18 mouse cellular contexts compared by ENCODE assay signal in the genomic region with DNA sequence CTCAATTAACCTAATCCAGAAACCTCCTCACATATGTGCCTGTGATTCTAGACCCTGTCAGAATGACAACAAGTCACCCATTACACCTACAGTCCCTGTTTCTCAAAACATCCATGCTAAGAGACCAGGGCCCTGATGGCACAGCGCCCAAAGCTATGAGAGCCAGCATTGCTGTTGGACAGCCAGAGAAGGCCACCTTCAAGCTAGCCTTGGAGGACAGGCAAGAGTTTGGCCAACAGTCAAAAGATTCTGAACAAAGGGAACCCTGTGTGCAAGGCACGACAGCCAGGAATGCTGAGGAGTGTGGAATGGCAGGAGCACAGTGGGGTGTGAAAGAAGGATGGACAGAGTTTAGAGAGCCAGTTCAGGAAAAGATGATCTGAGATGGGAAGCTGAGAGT.
DNase-seq lines count a peak whose midpoint lies in the region; ATAC-seq and TF ChIP-seq lines count a peak whose summit lies in the region.
"Had no signal": no experiment of that assay in that cellular context is flagged by ENCODE, and none has a peak within 500 bp of the region (broad histone marks: within the 10 kb centered on the region; RNA-seq: fewer than 3 reads in every experiment).

No protein-coding gene starts in this region.

- DNase-seq in cerebellum, adult 9-10 months: peak; percentile 4
- DNase-seq in cerebellum, postnatal 4 days (ENCODE audit: low spot score in 2 of 2): no peak
- no peak for DNase-seq in hindbrain, embryonic 10.5 days (ENCODE audit: low spot score)
- DNase-seq in midbrain, postnatal 0 days (ENCODE audit: low spot score): peak; percentile 10
- peak; percentile 30 for DNase-seq in cerebellum, postnatal 14 days
- DNase-seq: adrenal gland, adult 2 months; adrenal gland, postnatal 36 days; gastrocnemius, postnatal 36 days; heart, adult 2 months; heart, postnatal 14 days; kidney, adult 2 months had no signal

- no peak overlapping the region for H3K27ac ChIP-seq in hindbrain, embryonic 16.5 days (ENCODE audit: low read depth, low read length)
- no peak overlapping the region for H3K27ac ChIP-seq in hindbrain, embryonic 10.5 days
- no peak overlapping the region for H3K27ac ChIP-seq in midbrain, postnatal 0 days (ENCODE audit: low read depth, low read length)
- no peak overlapping the region for H3K27ac ChIP-seq in midbrain, embryonic 13.5 days
- H3K27ac ChIP-seq: embryonic facial prominence, embryonic 12.5 days; forebrain, embryonic 15.5 days; heart, adult 2 months; heart, embryonic 15.5 days had no signal

- no peak for TF ChIP-seq CTCF in midbrain, postnatal 0 days (IDR thresholded peaks at IDR 0.05)

- no peak overlapping the region for H3K4me3 ChIP-seq in hindbrain, embryonic 16.5 days (ENCODE audit: low read length)
- no peak overlapping the region for H3K4me3 ChIP-seq in hindbrain, embryonic 10.5 days
- no peak overlapping the region for H3K4me3 ChIP-seq in midbrain, postnatal 0 days (ENCODE audit: low read depth, low read length)
- H3K4me3 ChIP-seq in midbrain, embryonic 13.5 days (replicated peaks): no peak overlapping the region
- H3K4me3 ChIP-seq: embryonic facial prominence, embryonic 12.5 days; forebrain, embryonic 15.5 days; heart, adult 2 months; heart, embryonic 15.5 days had no signal

- 61% methylated on average over 2 of the region's 2 CpGs for WGBS in hindbrain, embryonic 16.5 days
- 73% methylated on average over 2 of the region's 2 CpGs for WGBS in hindbrain, embryonic 10.5 days
- 77% methylated on average over 2 of the region's 2 CpGs for WGBS in midbrain, postnatal 0 days
- WGBS in midbrain, embryonic 13.5 days: 74% methylated on average over 2 of the region's 2 CpGs

- H3K9ac ChIP-seq in hindbrain, embryonic 16.5 days (ENCODE audit: low read depth, low read length): no peak overlapping the region
- H3K9ac ChIP-seq in midbrain, postnatal 0 days (replicated peaks; ENCODE audit: low read length, poor library complexity, severe bottlenecking): no peak overlapping the region
- no peak overlapping the region for H3K9ac ChIP-seq in midbrain, embryonic 13.5 days (replicated peaks)
- H3K9ac ChIP-seq: embryonic facial prominence, embryonic 12.5 days; forebrain, embryonic 15.5 days; heart, embryonic 15.5 days had no signal

- no peaks in the 10 kb centered on the region for H3K4me1 ChIP-seq in hindbrain, embryonic 16.5 days (ENCODE audit: control insufficient read depth, insufficient read depth, low read depth, low read length)
- no peaks in the 10 kb centered on the region for H3K4me1 ChIP-seq in hindbrain, embryonic 10.5 days (replicated peaks)
- no peaks in the 10 kb centered on the region for H3K4me1 ChIP-seq in midbrain, postnatal 0 days (ENCODE audit: insufficient read depth, low read length)
- no peaks in the 10 kb centered on the region for H3K4me1 ChIP-seq in midbrain, embryonic 13.5 days (replicated peaks)
- H3K4me1 ChIP-seq: embryonic facial prominence, embryonic 12.5 days; forebrain, embryonic 15.5 days; heart, embryonic 15.5 days had no signal

- H3K27me3 ChIP-seq in hindbrain, embryonic 16.5 days (replicated peaks; ENCODE audit: control insufficient read depth, insufficient read depth, low read length): no peaks in the 10 kb centered on the region
- no peaks in the 10 kb centered on the region for H3K27me3 ChIP-seq in hindbrain, embryonic 10.5 days (ENCODE audit: insufficient read depth, poor library complexity, severe bottlenecking)
- H3K27me3 ChIP-seq in midbrain, postnatal 0 days (ENCODE audit: insufficient read depth, low read length): no peaks in the 10 kb centered on the region
- peaks cover 4% of the 10 kb centered on the region; the same call in 1 of the 2 replicates for H3K27me3 ChIP-seq in midbrain, embryonic 13.5 days
- H3K27me3 ChIP-seq: embryonic facial prominence, embryonic 12.5 days; forebrain, embryonic 15.5 days; heart, embryonic 15.5 days had no signal

- no peak overlapping the region for H3K4me2 ChIP-seq in hindbrain, embryonic 16.5 days (ENCODE audit: low read length)
- H3K4me2 ChIP-seq in midbrain, postnatal 0 days (ENCODE audit: low read depth, low read length, poor library complexity, severe bottlenecking): no peak overlapping the region
- no peak overlapping the region for H3K4me2 ChIP-seq in midbrain, embryonic 13.5 days (replicated peaks)
- H3K4me2 ChIP-seq: embryonic facial prominence, embryonic 12.5 days; forebrain, embryonic 15.5 days; heart, embryonic 11.5 days; heart, embryonic 15.5 days had no signal

- no peaks in the 10 kb centered on the region for H3K36me3 ChIP-seq in hindbrain, embryonic 16.5 days (ENCODE audit: control insufficient read depth, insufficient read depth, low read length)
- no peaks in the 10 kb centered on the region for H3K36me3 ChIP-seq in hindbrain, embryonic 10.5 days
- no peaks in the 10 kb centered on the region for H3K36me3 ChIP-seq in midbrain, postnatal 0 days (ENCODE audit: insufficient read depth, low read length)
- H3K36me3 ChIP-seq in midbrain, embryonic 13.5 days: no peaks in the 10 kb centered on the region
- H3K36me3 ChIP-seq: embryonic facial prominence, embryonic 12.5 days; forebrain, embryonic 15.5 days; heart, embryonic 15.5 days had no signal

- H3K9me3 ChIP-seq in hindbrain, embryonic 16.5 days (ENCODE audit: control insufficient read depth, low read length): no peaks in the 10 kb centered on the region
- no peaks in the 10 kb centered on the region for H3K9me3 ChIP-seq in hindbrain, embryonic 10.5 days
- H3K9me3 ChIP-seq in midbrain, postnatal 0 days (ENCODE audit: low read length): no peaks in the 10 kb centered on the region
- H3K9me3 ChIP-seq in midbrain, embryonic 13.5 days: no peaks in the 10 kb centered on the region
- H3K9me3 ChIP-seq: embryonic facial prominence, embryonic 12.5 days; forebrain, embryonic 15.5 days; heart, embryonic 15.5 days had no signal

- peak; percentile 37; the same call in 1 of the 2 replicates for ATAC-seq in hindbrain, embryonic 16.5 days
- no peak for ATAC-seq in midbrain, postnatal 0 days (ENCODE audit: low FRiP score)
- ATAC-seq in midbrain, embryonic 13.5 days: no peak
- ATAC-seq: forebrain, embryonic 15.5 days; intestine, embryonic 16.5 days had no signal

Comparison
In these comparisons a context has a peak if more than half of its experiments do, and no peak if none do; other contexts are left out.
1. DNase-seq: peak in cerebellum, adult 9-10 months (single experiment), midbrain, postnatal 0 days (single experiment) and cerebellum, postnatal 14 days (2 of 2); none in cerebellum, postnatal 4 days (0 of 2) and hindbrain, embryonic 10.5 days (single experiment).